Comparison of ENCODE assay signal across 11 mouse cellular contexts in the genomic region with DNA sequence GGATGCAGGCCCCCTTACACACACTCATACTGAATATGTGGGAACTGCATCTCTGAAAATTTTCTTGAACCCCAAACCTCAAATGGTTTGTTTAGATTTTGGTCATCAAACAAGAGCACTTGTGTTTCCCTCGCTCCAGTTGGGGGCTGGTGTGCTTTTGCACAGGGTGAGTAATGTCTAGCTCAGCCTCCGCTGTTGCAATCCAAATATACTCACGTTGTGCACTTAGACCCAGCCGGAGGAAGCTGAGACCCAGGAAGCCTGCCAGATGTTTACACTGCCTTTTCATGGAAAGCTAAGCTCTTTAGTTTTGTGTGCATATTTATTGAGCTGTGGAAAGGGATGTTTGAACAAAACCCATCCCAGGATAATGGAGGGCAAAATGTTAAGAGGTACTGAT.
DNase-seq lines count a peak whose midpoint lies in the region; ATAC-seq lines count a peak whose summit lies in the region.
"Had no signal": no experiment of that assay in that cellular context is flagged by ENCODE, and none has a peak within 500 bp of the region (broad histone marks: within the 10 kb centered on the region; RNA-seq: fewer than 3 reads in every experiment).

No protein-coding gene starts in this region.

- no peaks in the 10 kb centered on the region for H3K27me3 ChIP-seq in liver, embryonic 11.5 days (replicated peaks; ENCODE audit: control insufficient read depth, insufficient read depth, low read length)

- H3K27ac ChIP-seq in liver, embryonic 11.5 days (ENCODE audit: low read depth, low read length): no peak overlapping the region
- H3K27ac ChIP-seq: hindbrain, postnatal 0 days; midbrain, embryonic 10.5 days had no signal

- H3K4me2 ChIP-seq in liver, embryonic 11.5 days: no peak overlapping the region

- 55% methylated on average over 4 of the region's 4 CpGs for WGBS in liver, embryonic 11.5 days

- no peak for ATAC-seq in liver, embryonic 11.5 days (replicated peaks; ENCODE audit: low FRiP score)
- no peak for ATAC-seq in monocyte, adult 5-6 weeks (replicated peaks; ENCODE audit: insufficient number of reproducible peaks, low FRiP score, low TSS enrichment, poor library complexity, severe bottlenecking)
- ATAC-seq: hindbrain, postnatal 0 days had no signal

- no peaks in the 10 kb centered on the region for H3K36me3 ChIP-seq in liver, embryonic 11.5 days (ENCODE audit: control insufficient read depth, insufficient read depth, low read length)
- H3K36me3 ChIP-seq: midbrain, embryonic 10.5 days had no signal

- H3K9ac ChIP-seq in liver, embryonic 11.5 days (ENCODE audit: low read depth, low read length): no peak overlapping the region

- no peak overlapping the region for H3K4me3 ChIP-seq in liver, embryonic 11.5 days (ENCODE audit: low read depth, low read length)
- H3K4me3 ChIP-seq: midbrain, embryonic 10.5 days had no signal

- H3K9me3 ChIP-seq in liver, embryonic 11.5 days (ENCODE audit: control insufficient read depth, low read length): no peaks in the 10 kb centered on the region
- H3K9me3 ChIP-seq: midbrain, embryonic 10.5 days had no signal

- DNase-seq in embryo, embryonic 10 days (ENCODE audit: low spot score): peak; percentile 17
- no peak for DNase-seq in embryo, embryonic 10.5 days (ENCODE audit: low spot score)
- DNase-seq in liver: peak; percentile 34
- no peak for DNase-seq in liver, embryonic 11.5 days (ENCODE audit: low spot score)
- DNase-seq in adrenal gland, postnatal 36 days: peak; percentile 52 to 66
- peak; percentile 60 for DNase-seq in lung, postnatal 10 days
- DNase-seq in layer of hippocampus, postnatal 10 days (ENCODE audit: low spot score in 2 of 2): no peak
- DNase-seq: cerebellum, adult 9-11 months had no signal

- no peaks in the 10 kb centered on the region for H3K4me1 ChIP-seq in liver, embryonic 11.5 days (replicated peaks; ENCODE audit: control insufficient read depth, insufficient read depth, low read length)

Comparison
In these comparisons a context has a peak if more than half of its experiments do, and no peak if none do; other contexts are left out.
1. DNase-seq: peak in embryo, embryonic 10 days (single experiment), liver (single experiment), adrenal gland, postnatal 36 days (2 of 2) and lung, postnatal 10 days (single experiment); none in embryo, embryonic 10.5 days (single experiment), liver, embryonic 11.5 days (single experiment) and layer of hippocampus, postnatal 10 days (0 of 2).